Mouse (Mus musculus) small intestine, adult 2 months (tissue): Measurements from ENCODE around the gene Gm10717.
"Not testable (repeated sequence)": the region's sequence is repeated elsewhere in the genome, so short reads cannot be mapped to it uniquely, and the experiment has no call there.

ENCODE experiments used
- CTCF ChIP-seq: fragments of 200-500 bp; IDR thresholded peaks from 2 replicates; pipeline ENCODE4 v1.5.1; 2012; ENCODE audit warnings: low read depth, mild to moderate bottlenecking, control low read depth, inconsistent platforms, low read length, moderate library complexity, mixed read lengths; ENCODE audit not compliant: insufficient replicate concordance, insufficient read length; ENCODE audit errors: extremely low read depth
- POLR2A ChIP-seq: fragments of 200-500 bp; IDR thresholded peaks from 2 replicates; pipeline ENCODE4 v1.6.1; 2012; ENCODE audit warnings: low read depth, mild to moderate bottlenecking, control low read depth, inconsistent platforms, low read length, moderate library complexity

- TF ChIP-seq CTCF, POLR2A: not testable (repeated sequence)
These were observed 9.1 kb downstream of the Gm10717 start, which contains the start of gene Gm17535 for GRCm38 (mm10) chr9:3034299-3034698.
